Mouse (Mus musculus) lung, adult 2 months (tissue): ENCODE results near the gene Tmem256.

Experiments used
- CTCF ChIP-seq: fragments of 200-500 bp; IDR thresholded peaks from 2 replicates; pipeline ENCODE4 v1.5.1; 2011; ENCODE audit warnings: mild to moderate bottlenecking, low read length, control low read depth; ENCODE audit not compliant: insufficient read depth
- POLR2A ChIP-seq: fragments of 200-500 bp; IDR thresholded peaks from 2 replicates; pipeline ENCODE4 v1.6.1; 2011; ENCODE audit warnings: low read depth, mild to moderate bottlenecking, control low read depth, low read length, borderline replicate concordance; ENCODE audit errors: extremely low read depth

- no peak for TF ChIP-seq POLR2A
- TF ChIP-seq CTCF = no peak
Measured at GRCm38 (mm10) chr11:69883527-69884151, 45.3 kb downstream of the Tmem256 start.
